Mouse (Mus musculus) kidney, postnatal 10 days (tissue): ENCODE data around the gene Tbx10.
A peak's percentile ranks its signal among the peaks of the same experiment; 100 is the strongest.
"Not testable (repeated sequence)": the region's sequence is repeated elsewhere in the genome, so short reads cannot be mapped to it uniquely, and the experiment has no call there.

Experiments used
- DNase-seq: peaks from one replicate; pipeline ENCODE4 v3.0.0; 2021; ENCODE audit warnings: mixed read lengths

Tbx10 gene

DNA sequence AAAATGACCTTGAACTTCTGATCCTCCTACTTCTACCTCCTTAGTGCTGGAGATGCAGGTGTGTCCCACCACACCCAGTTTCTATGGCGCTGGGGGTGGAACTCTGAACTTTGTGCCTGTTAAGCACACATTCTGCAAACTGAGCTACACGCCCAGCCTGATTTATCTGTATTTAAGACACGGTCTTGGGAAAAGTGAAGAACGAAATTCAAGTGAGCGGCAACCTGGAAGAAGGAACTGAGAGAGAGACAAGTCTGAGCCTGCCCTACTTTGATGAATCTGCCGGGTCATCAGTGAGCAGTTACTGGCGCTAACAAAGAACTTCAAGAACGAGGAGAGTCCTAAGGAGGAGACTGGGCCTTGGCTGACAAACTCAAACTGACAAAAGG, 54.3 kb downstream of the Tbx10 start:
- no peak for DNase-seq

DNA sequence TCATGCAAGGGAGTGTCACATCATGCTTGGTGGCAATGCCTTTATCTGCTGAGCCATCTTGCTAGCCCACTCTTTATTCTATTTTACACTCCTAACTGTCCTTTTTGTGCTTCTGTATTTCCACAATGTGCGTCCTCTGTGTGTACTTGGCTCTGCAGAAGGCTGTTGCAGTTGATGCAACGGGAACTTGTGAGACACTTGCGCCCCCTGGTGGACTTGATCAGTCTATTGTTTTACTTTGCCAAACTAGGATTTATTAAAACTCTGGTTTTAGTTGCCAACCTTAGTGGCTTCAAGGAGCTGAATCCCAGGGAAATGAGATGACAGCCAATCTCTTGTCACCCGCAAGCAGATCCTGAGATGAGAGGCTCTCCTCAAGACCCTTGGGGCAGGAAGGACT, 55.3 kb downstream of the Tbx10 start:
- peak; percentile 92 for DNase-seq

DNA sequence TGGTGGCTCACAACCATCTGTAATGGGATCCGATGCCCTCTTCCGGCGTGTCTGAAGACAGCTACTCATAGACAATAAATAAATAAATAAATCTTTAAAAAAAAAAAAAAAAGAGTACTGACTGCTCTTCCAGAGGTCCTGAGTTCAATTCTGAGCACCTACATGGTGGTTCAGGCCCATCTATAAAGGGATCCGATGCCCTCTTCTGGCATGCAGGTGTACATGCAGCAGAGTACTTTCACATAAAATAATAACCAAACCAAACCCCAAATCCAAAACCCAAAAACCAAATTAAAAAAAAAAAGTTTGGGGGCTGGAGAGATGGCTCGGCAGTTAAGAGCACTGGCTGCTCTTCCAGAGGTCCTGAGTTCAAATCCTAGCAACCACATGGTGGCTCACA, 56.5 kb downstream of the Tbx10 start:
- DNase-seq = not testable (repeated sequence)
